In the genomic region with DNA sequence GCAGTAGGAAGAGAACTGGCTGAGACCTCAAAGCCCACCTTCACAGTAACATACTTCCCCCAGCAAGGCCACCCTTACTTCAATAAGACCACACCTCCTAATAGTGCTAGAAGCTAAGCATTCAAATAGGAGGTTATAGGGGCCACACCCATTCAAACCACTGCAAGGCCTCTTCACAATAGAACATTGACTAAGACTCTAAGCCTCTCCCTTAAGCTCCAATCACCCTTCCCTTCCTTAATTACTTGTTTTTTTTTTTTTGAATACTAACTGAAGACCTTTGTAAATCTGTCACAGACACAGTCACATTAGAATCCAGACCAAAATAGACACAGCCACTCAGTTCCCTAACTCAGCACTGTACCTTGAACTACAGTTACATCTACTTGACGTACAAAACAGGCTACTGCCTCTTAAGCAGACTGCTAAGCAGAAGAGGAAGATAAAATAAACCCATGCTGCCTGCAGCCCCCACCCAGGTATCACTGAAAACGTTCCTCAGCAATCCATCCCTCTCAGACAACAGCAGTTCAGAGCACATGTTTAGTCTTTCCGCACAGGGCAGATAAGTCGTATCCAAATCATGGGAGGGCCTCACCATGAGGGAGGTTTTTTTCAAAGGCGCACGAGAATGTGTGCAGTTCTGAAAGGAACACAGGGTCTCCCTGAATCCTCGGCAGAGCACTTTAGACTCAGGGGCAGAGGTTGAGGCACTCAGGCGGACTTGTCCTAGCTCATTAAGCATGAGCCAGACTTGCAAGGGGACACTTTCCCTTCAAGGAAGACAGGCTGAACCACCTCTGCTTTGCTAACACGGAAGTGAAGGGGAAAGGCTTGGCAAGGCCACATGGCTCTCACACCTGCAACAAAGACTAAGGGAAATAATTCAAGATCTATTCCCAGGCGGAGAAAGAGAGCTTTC, we compare ENCODE assay signal across 17 mouse cellular contexts.
A peak's percentile ranks its signal among the peaks of the same experiment; 100 is the strongest.
DNase-seq lines count a peak whose midpoint lies in the region; ATAC-seq lines count a peak whose summit lies in the region.
"Had no signal": no experiment of that assay in that cellular context is flagged by ENCODE, and none has a peak within 500 bp of the region (broad histone marks: within the 10 kb centered on the region; RNA-seq: fewer than 3 reads in every experiment).

No protein-coding gene starts in this region.

- H3K4me2 ChIP-seq in heart, embryonic 14.5 days (ENCODE audit: low read length): peak overlapping the region; percentile 18
- H3K4me2 ChIP-seq in forebrain, embryonic 11.5 days (ENCODE audit: low read depth, low read length, severe bottlenecking): no peak overlapping the region
- H3K4me2 ChIP-seq in forebrain, embryonic 14.5 days (ENCODE audit: low read length): no peak overlapping the region
- H3K4me2 ChIP-seq: embryonic facial prominence, embryonic 15.5 days; forebrain, embryonic 13.5 days; lung, embryonic 14.5 days; neural tube, embryonic 12.5 days had no signal

- H3K9ac ChIP-seq in heart, embryonic 14.5 days (ENCODE audit: low read length): no peak overlapping the region
- H3K9ac ChIP-seq in forebrain, embryonic 11.5 days (ENCODE audit: low read length): no peak overlapping the region
- no peak overlapping the region for H3K9ac ChIP-seq in forebrain, embryonic 14.5 days (ENCODE audit: low read length)
- H3K9ac ChIP-seq: embryonic facial prominence, embryonic 15.5 days; forebrain, embryonic 13.5 days; lung, embryonic 14.5 days; neural tube, embryonic 12.5 days had no signal

- H3K4me1 ChIP-seq in heart, embryonic 14.5 days (ENCODE audit: control insufficient read depth in 2 of 2, insufficient read depth in 2 of 2, low read length in 2 of 2): peaks cover 5 to 10% of the 10 kb centered on the region in 2 experiments
- 0 out of 2 replicates have a peak, but pooled peaks cover 3% of the 10 kb centered on the region for H3K4me1 ChIP-seq in forebrain, embryonic 11.5 days (replicated peaks; ENCODE audit: control insufficient read depth, insufficient read depth, low read length)
- H3K4me1 ChIP-seq in forebrain, embryonic 14.5 days (ENCODE audit: control insufficient read depth, insufficient read depth, low read length): no peaks in the 10 kb centered on the region
- H3K4me1 ChIP-seq: forebrain, embryonic 13.5 days had no signal

- no peak for DNase-seq in heart, postnatal 4 days
- DNase-seq in ZHBTc4 (ENCODE audit: low read depth, low spot score): peak; percentile 65
- peak; percentile 79 for DNase-seq in kidney, adult 9 months
- DNase-seq in kidney, postnatal 4 days: peak; percentile 35 to 50
- no peak for DNase-seq in adrenal gland, adult 2 months
- no peak for DNase-seq in forebrain, embryonic 11.5 days (ENCODE audit: low spot score)
- no peak for DNase-seq in forebrain, embryonic 14.5 days (ENCODE audit: low spot score)
- DNase-seq: adrenal gland, postnatal 10 days; B cell, adult 2 months; cerebellum, adult 2 months; heart, adult 18-20 months; liver; lung, embryonic 14.5 days had no signal

- no peak overlapping the region for H3K4me3 ChIP-seq in heart, embryonic 14.5 days (ENCODE audit: control insufficient read depth in 1 of 2, insufficient read depth in 1 of 2, low read depth in 1 of 2, low read length in 2 of 2)
- H3K4me3 ChIP-seq in forebrain, embryonic 11.5 days (ENCODE audit: low read depth, low read length): no peak overlapping the region
- no peak overlapping the region for H3K4me3 ChIP-seq in forebrain, embryonic 14.5 days (ENCODE audit: low read depth, low read length)
- H3K4me3 ChIP-seq: embryonic facial prominence, embryonic 15.5 days; forebrain, embryonic 13.5 days; neural tube, embryonic 12.5 days had no signal

- WGBS in heart, embryonic 14.5 days: 31% methylated on average over 10 of the region's 10 CpGs
- WGBS in forebrain, embryonic 11.5 days: 43% methylated on average over 10 of the region's 10 CpGs
- 50% methylated on average over 10 of the region's 10 CpGs for WGBS in forebrain, embryonic 14.5 days

- ATAC-seq in heart, embryonic 14.5 days (ENCODE audit: insufficient number of reproducible peaks, insufficient read depth, low FRiP score, low read depth): no peak
- no peak for ATAC-seq in forebrain, embryonic 11.5 days (replicated peaks; ENCODE audit: low FRiP score)
- no peak for ATAC-seq in forebrain, embryonic 14.5 days
- ATAC-seq: forebrain, embryonic 13.5 days had no signal

- H3K27me3 ChIP-seq in heart, embryonic 14.5 days (ENCODE audit: control insufficient read depth, insufficient read depth, low read length): no peaks in the 10 kb centered on the region
- H3K27me3 ChIP-seq in forebrain, embryonic 11.5 days (ENCODE audit: control insufficient read depth, insufficient read depth, low read length): no peaks in the 10 kb centered on the region
- H3K27me3 ChIP-seq in forebrain, embryonic 14.5 days (replicated peaks; ENCODE audit: control insufficient read depth, insufficient read depth, low read length): no peaks in the 10 kb centered on the region
- H3K27me3 ChIP-seq: embryonic facial prominence, embryonic 15.5 days; forebrain, embryonic 13.5 days; neural tube, embryonic 12.5 days had no signal

- no peak overlapping the region for H3K27ac ChIP-seq in heart, embryonic 14.5 days (replicated peaks in 1 of 2; ENCODE audit: control insufficient read depth in 1 of 2, insufficient read depth in 1 of 2, low read depth in 2 of 2, low read length in 2 of 2)
- H3K27ac ChIP-seq in forebrain, embryonic 11.5 days (ENCODE audit: low read depth, low read length): no peak overlapping the region
- no peak overlapping the region for H3K27ac ChIP-seq in forebrain, embryonic 14.5 days (ENCODE audit: low read depth, low read length)
- H3K27ac ChIP-seq: embryonic facial prominence, embryonic 15.5 days; forebrain, embryonic 13.5 days; neural tube, embryonic 12.5 days had no signal

- H3K9me3 ChIP-seq in heart, embryonic 14.5 days (ENCODE audit: control insufficient read depth, low read length): no peaks in the 10 kb centered on the region
- H3K9me3 ChIP-seq in forebrain, embryonic 11.5 days (ENCODE audit: control insufficient read depth, low read length): no peaks in the 10 kb centered on the region
- H3K9me3 ChIP-seq in forebrain, embryonic 14.5 days (replicated peaks; ENCODE audit: control insufficient read depth, low read length): no peaks in the 10 kb centered on the region
- H3K9me3 ChIP-seq: embryonic facial prominence, embryonic 15.5 days; forebrain, embryonic 13.5 days; neural tube, embryonic 12.5 days had no signal

- H3K36me3 ChIP-seq in heart, embryonic 14.5 days (ENCODE audit: control insufficient read depth, insufficient read depth, low read length): no peaks in the 10 kb centered on the region
- no peaks in the 10 kb centered on the region for H3K36me3 ChIP-seq in forebrain, embryonic 11.5 days (ENCODE audit: control insufficient read depth, insufficient read depth, low read length)
- no peaks in the 10 kb centered on the region for H3K36me3 ChIP-seq in forebrain, embryonic 14.5 days (ENCODE audit: control insufficient read depth, insufficient read depth, low read length)
- H3K36me3 ChIP-seq: embryonic facial prominence, embryonic 15.5 days; neural tube, embryonic 12.5 days had no signal

Comparison
In these comparisons a context has a peak if more than half of its experiments do, and no peak if none do; other contexts are left out.
1. DNase-seq: peak in ZHBTc4 (single experiment), kidney, adult 9 months (single experiment) and kidney, postnatal 4 days (2 of 2); none in heart, postnatal 4 days (single experiment), adrenal gland, adult 2 months (single experiment), forebrain, embryonic 11.5 days (single experiment) and forebrain, embryonic 14.5 days (single experiment).